Mouse (Mus musculus) midbrain, embryonic 11.5 days (tissue): ENCODE measurements around the gene Cry1. TPM values are rescaled to one million over a fixed set of nuclear protein-coding genes. Genes with fewer than 3 reads are reported as not detected.

Source experiments
- ATAC-seq: fragments of 200-750 bp; cut with Nextera tagmentation; 2 replicates; pipeline ENCODE4 v1.8.0; 2017; ENCODE audit warnings: moderate TSS enrichment, moderate library complexity; ENCODE audit not compliant: low FRiP score
- DNase-seq: peaks from one replicate; pipeline ENCODE4 v3.0.0; 2015; ENCODE audit warnings: low spot score; ENCODE audit errors: missing footprints
- H3K27ac ChIP-seq: fragments of 300-500 bp; sonication (generic); 2 replicates; pipeline ENCODE4 v1.5.1; 2014; ENCODE audit warnings: low read depth, low read length
- H3K27me3 ChIP-seq: fragments of 300-500 bp; sonication (generic); 2 replicates; pipeline ENCODE4 v1.6.1; 2014; ENCODE audit warnings: mild to moderate bottlenecking, low read length, moderate library complexity, mixed read lengths; ENCODE audit not compliant: control insufficient read depth, insufficient read depth
- H3K36me3 ChIP-seq: fragments of 300-500 bp; sonication (generic); 2 replicates; pipeline ENCODE4 v1.6.1; 2014; ENCODE audit warnings: mild to moderate bottlenecking, low read length, moderate library complexity, mixed read lengths; ENCODE audit not compliant: control insufficient read depth, insufficient read depth
- H3K4me1 ChIP-seq: fragments of 300-500 bp; sonication (generic); 2 replicates; pipeline ENCODE4 v1.6.1; 2014; ENCODE audit warnings: low read length; ENCODE audit not compliant: control insufficient read depth, insufficient read depth
- H3K4me2 ChIP-seq: fragments of 300-500 bp; sonication (generic); 2 replicates; pipeline ENCODE4 v1.6.1; 2014; ENCODE audit warnings: mild to moderate bottlenecking, moderate library complexity
- H3K4me3 ChIP-seq: fragments of 300-500 bp; sonication (generic); 2 replicates; pipeline ENCODE4 v1.5.1; 2014; ENCODE audit warnings: low read depth, low read length
- H3K9ac ChIP-seq: fragments of 300-500 bp; sonication (generic); 2 replicates; pipeline ENCODE4 v1.6.1; 2014; ENCODE audit warnings: low read length
- H3K9me3 ChIP-seq: fragments of 300-500 bp; sonication (generic); 2 replicates; pipeline ENCODE4 v1.6.1; 2016; ENCODE audit warnings: low read length; ENCODE audit not compliant: control insufficient read depth
- WGBS: fragments of 180-500 bp; shearing (Covaris S2); extraction: QIAGEN DNeasy Blood & Tissue Kit; methylation state at CpG from one replicate; pipeline ENCODE4 v1.1.7; 2014; 5-methylcytosine and 5-hydroxymethylcytosine counted together
- polyA plus RNA-seq: library from polyadenylated mRNA; unstranded; fragments of >200 nt; fragmentation: Nextera tagmentation; extraction: Ambion mirVana; gene quantifications from 2 replicates; pipeline ENCODE4 v1.2.1, GENCODE M21; 2014

Cry1 gene
- polyA plus RNA-seq, 1 experiment from 2014 or later = 33.1 TPM

DNA sequence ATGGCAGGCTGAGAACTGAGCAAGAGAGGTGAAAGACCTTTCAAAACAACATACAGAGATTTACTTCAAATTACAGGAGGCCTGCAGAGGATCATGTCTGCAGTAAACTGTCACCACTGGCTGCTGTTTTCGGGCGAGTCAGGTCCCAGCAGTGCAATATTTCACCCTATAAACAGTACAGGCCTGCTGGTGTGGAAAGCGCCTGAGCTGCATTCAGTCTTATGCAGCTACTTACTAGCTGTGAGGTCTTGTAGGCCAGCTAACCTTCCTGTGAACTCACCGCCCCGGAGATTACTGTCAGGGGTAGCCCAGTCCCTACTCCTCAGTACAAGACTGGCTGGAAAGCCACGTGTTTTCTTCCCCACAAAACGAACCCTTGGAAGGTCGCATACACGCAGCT lies 43.4 kb downstream of the Cry1 start:
- DNase-seq (no peak), ATAC-seq (no peak)

DNA sequence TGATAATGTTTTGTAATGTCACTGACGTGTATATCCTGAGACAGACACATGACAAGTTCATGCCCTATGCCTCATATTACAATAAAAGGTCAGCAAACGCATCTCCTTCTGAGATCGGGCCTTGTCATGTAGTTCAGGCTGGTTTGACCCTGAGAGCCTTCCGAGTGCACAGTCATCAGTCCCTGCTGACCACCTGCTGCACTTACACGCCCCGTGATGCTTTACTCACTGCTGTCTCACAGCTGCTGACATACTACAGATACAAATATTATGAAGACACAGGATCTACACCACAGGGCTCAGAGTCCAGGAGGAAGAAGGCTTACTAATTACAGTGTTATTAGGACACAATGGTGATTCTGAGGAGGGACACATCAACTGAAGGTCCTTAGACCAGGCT lies 48.3 kb downstream of the Cry1 start:
- no peak overlapping the region for H3K4me2 ChIP-seq
- H3K9me3 ChIP-seq = no peaks in the 10 kb centered on the region
- WGBS = 86% methylated on average over 6 of the region's 6 CpGs
- H3K9ac ChIP-seq = no peak overlapping the region
- no peak for ATAC-seq
- no peaks in the 10 kb centered on the region for H3K4me1 ChIP-seq
- H3K27ac ChIP-seq = no peak overlapping the region
- H3K4me3 ChIP-seq = no peak overlapping the region
- DNase-seq = no peak
- no peaks in the 10 kb centered on the region for H3K27me3 ChIP-seq
- peaks cover 2% of the 10 kb centered on the region; the same call in 1 of the 2 replicates for H3K36me3 ChIP-seq

More for the DNA sequence above, 43.4 kb downstream of the Cry1 start:
- Histone ChIP-seq H3K27me3 (no peaks in the 10 kb centered on the region), H3K4me1 (no peaks in the 10 kb centered on the region), H3K9me3 (no peaks in the 10 kb centered on the region), H3K27ac (no peak overlapping the region), H3K4me2 (no peak overlapping the region), H3K4me3 (no peak overlapping the region), H3K36me3 (peaks cover 3% of the 10 kb centered on the region; the same call in 1 of the 2 replicates), H3K9ac (no peak overlapping the region)
- 89% methylated on average over 9 of the region's 9 CpGs for whole genome bisulfite sequencing

DNA sequence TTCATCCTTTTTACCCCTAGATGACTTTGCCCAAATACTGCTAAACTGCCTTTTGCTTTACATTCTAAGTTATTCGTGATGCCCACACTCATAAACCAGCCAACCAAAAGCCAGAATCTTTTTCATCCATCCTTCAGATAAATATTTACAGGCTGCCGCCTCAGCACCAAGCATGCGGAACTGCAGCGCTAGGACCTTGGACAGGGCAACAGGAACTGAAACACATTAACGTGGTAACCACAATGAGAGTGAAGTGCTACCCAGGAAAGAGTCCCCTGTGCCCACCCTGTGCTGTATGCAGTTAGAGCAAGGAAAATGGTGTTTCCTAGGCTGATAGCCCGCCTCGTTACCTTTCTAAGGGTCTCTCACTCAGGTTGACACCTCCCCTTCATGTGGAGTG lies 56.4 kb downstream of the Cry1 start:
- no peaks in the 10 kb centered on the region for H3K27me3 ChIP-seq
- 24% methylated on average over 7 of the region's 7 CpGs for WGBS
- DNase-seq = peak; percentile 85

DNA sequence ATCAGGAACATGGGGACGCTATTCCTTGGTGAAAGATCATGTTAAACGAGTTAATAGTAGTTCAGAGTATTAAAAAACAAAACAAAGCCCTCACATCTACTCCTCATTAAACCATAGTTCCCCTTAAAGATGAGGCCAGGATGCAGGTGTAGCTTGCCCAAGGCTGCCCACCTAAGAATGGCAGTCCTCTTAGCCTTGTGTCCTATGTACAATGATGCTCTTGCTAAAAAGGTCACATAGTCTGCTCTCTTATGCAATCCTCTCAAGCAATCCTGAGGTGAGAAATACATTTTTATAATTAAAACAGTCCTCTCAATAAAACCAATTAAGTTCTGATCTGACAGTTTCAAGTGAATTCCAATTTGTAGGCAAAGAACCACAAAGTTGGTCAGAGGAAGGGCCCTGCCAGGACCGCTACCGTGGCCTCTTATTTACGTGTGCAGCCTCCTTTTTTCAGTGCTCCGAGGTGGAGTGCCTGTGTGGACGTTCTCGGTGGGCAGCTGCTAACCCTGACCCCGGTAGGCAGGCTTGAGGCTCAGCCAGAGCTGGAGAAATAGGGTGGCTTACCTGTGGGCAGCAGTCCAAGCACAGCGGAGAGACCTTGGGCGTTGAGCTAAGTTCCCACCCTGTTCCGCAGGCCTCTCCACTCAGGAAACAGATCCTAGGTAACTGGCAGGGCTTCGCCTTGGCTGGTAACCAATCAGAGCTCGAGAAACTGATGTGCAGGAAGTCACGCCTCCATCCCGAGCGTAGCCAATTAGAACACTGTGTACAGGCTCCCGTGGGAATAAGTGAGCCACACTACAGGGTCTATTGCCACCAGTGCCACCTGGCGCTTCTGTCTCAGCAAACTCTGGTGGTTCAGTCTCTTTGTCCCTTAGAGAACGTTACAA lies 57.2 kb downstream of the Cry1 start, which contains the start of gene Mterf2:
Mterf2 (minus strand) TSS at position 633 of the 893 bp plus-strand sequence.
- no peak within 1 kb of the TSS for H3K27ac ChIP-seq

More for the DNA sequence above, 56.4 kb downstream of the Cry1 start:
- peak overlapping the region; percentile 68; the same call in 1 of the 2 replicates for H3K4me3 ChIP-seq
- peak overlapping the region; percentile 35 for H3K4me2 ChIP-seq
- H3K9ac ChIP-seq = 0 out of 2 replicates have a peak overlapping the region, but pooled peaks have one; percentile 13
- 0 out of 2 replicates have a peak, but pooled peaks have one; percentile 2 for ATAC-seq
- peaks cover 7% of the 10 kb centered on the region for H3K4me1 ChIP-seq
- no peaks in the 10 kb centered on the region for H3K9me3 ChIP-seq
- no peak overlapping the region for H3K27ac ChIP-seq
- peaks cover 2% of the 10 kb centered on the region; the same call in 1 of the 2 replicates for H3K36me3 ChIP-seq

DNA sequence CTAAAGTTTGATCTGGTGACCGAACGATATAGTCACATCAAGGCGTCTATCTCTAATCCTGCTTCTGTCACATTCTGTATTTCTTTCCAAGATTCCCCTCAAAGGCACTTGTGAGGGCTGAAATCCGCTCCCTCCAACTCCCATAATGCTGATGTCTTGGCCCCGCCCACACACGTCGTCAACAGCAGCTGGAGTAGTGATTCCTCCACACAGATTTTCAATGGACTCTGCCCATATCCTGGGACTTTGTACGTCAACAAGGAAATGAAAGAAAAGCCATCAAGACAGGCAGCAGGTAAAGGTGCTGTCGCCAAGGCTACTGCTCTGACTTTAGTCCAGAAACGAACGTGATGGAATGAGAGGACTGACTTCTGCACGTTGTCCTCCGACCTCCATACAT lies 59.7 kb downstream of the Cry1 start:
- H3K36me3 ChIP-seq = peaks cover 4% of the 10 kb centered on the region; the same call in 1 of the 2 replicates

More for the DNA sequence above, 57.2 kb downstream of the Cry1 start, which contains the start of gene Mterf2:
- Histone ChIP-seq H3K4me2 (peak within 1 kb of the TSS; percentile 62), H3K27me3 (no peaks in the 10 kb centered on the region), H3K9me3 (no peaks in the 10 kb centered on the region), H3K4me3 (peak within 1 kb of the TSS; percentile 68), H3K36me3 (peaks cover under 1% of the 10 kb centered on the region; the same call in 1 of the 2 replicates), H3K4me1 (peaks cover 7% of the 10 kb centered on the region), H3K9ac (peak within 1 kb of the TSS; percentile 73)
- ATAC-seq = peak; percentile 100
- DNase-seq = peak; percentile 98
- 8% methylated on average over 20 of the region's 20 CpGs for WGBS

DNA sequence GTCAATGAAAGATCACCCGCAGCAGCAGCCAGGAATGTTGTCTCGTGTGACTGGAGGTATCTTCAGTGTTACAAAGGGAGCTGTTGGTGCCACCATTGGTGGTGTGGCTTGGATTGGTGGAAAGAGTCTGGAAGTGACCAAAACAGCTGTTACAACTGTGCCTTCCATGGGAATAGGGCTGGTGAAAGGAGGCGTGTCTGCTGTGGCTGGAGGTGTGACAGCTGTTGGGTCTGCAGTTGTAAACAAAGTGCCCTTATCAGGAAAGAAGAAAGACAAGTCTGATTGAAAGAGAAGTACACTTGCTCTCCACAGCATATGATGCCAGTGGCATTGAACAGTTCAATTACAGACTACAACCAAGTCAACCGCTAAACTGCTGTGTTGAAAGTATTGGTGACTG lies 70.5 kb downstream of the Cry1 start:
- Histone ChIP-seq H3K4me1 (no peaks in the 10 kb centered on the region), H3K27me3 (no peaks in the 10 kb centered on the region), H3K4me3 (no peak overlapping the region), H3K4me2 (no peak overlapping the region), H3K9me3 (no peaks in the 10 kb centered on the region), H3K36me3 (peaks cover 4% of the 10 kb centered on the region; the same call in 1 of the 2 replicates), H3K27ac (no peak overlapping the region), H3K9ac (no peak overlapping the region)
- 92% methylated on average over 4 of the region's 4 CpGs for WGBS
- no peak for DNase-seq
- ATAC-seq = no peak

More for the DNA sequence above, 59.7 kb downstream of the Cry1 start:
- Histone ChIP-seq H3K27me3 (no peaks in the 10 kb centered on the region), H3K9me3 (no peaks in the 10 kb centered on the region), H3K4me3 (no peak overlapping the region), H3K27ac (no peak overlapping the region), H3K4me1 (peaks cover 7% of the 10 kb centered on the region), H3K4me2 (no peak overlapping the region), H3K9ac (no peak overlapping the region)
- DNase-seq = peak; percentile 19
- ATAC-seq = no peak
- 88% methylated on average over 13 of the region's 13 CpGs for WGBS

DNA sequence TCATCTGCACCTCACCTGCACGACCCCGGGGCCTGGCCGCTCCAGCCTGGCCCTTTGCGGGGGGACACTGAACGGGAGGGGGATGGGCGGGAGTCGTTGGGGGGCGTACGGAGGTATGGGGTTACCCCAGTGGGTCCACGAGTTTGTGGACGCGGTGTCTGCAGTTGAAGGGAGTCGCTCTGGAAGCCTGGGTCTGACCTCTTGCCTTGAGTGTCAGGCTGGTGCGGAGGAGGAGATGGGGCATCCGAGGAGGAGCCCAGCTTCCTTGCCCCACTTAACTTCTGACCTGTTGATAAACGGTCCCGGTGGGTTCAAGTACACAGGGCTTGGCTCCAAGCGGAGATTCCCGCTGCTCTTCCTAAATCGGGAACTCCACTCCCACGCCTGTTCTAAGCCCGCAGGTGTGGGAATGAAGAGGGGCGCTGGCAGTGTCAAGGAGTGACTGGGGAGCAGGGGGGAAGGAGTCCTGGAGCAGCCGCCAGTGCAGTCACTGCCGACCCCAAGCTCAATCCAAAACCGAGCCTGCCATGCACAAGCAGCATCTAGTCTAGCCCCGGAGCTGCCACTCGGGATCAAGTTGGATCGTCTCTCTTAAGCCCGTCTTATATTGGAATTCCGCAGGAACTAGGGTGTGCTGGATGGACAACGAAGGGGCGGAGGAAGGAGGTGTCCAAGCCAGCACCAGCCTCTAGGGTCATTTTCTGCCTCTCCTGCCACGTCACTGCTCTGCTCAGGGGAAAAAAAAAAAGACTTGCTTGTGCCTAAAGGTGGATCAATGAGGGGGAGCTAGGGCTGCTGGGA lies 81.6 kb downstream of the Cry1 start:
- H3K27ac ChIP-seq = 0 out of 2 replicates have a peak overlapping the region, but pooled peaks have one; percentile 21
- peaks cover 12% of the 10 kb centered on the region for H3K4me1 ChIP-seq
- ATAC-seq (peak; percentile 12), DNase-seq (peak; percentile 94)
- no peaks in the 10 kb centered on the region for H3K9me3 ChIP-seq
- H3K4me3 ChIP-seq = peak overlapping the region; percentile 90
- no peaks in the 10 kb centered on the region for H3K36me3 ChIP-seq
- WGBS = under 1% methylated on average over 34 of the region's 34 CpGs
- H3K4me2 ChIP-seq = peak overlapping the region; percentile 92
- no peaks in the 10 kb centered on the region for H3K27me3 ChIP-seq
- H3K9ac ChIP-seq = peak overlapping the region; percentile 87

DNA sequence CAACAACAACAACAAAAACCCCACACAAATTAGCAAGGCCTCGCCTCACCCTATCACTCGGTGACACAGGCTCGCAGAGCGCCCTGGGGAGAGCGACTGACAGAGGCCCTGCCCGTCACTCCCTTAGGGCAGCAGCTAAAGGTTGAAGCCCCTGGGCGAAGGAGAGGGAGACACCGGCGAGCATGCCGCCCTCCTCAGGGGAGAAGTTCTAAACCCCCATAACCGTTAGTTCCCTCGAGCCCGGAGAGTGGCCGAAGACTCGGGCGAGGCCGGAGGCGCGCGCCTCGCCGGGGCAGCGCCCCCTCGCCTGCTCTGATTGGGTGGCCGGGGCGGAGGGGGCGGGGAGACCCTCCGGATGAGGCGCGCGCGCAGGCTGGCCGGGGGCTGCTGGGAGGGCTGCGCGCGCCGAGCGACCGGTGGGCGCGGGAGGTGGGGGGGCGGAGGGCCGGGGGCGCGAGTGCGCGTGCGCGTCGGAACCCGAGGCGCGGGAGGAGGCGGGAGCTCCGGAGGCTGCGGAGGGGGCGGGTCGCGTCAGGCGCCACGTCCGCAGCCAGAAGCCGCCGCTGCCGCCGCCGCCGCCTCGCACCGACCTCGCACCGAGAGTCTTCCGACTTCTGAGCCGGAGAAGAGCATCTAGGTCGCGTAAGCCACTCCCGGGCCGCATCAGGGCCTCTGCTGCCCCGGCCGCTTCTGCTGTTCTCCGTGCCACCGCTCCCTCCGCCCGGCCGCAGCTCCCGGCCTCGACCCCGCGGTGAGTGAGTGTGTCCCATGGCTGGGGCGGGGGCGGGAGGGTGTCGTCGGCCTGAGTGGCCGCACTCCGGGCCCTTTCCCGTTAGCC lies 82.4 kb downstream of the Cry1 start, which contains the start of the genes Fhl4 and Tmem263:
Fhl4 (minus strand) TSS at position 249 of the 838 bp plus-strand sequence.
Tmem263 (plus strand) TSS at position 381 of the 838 bp plus-strand sequence.
- Histone ChIP-seq H3K27ac (peak within 1 kb of the TSS; percentile 70), H3K4me1 (peaks cover 12% of the 10 kb centered on the region), H3K9ac (peak within 1 kb of the TSS; percentile 89), H3K36me3 (no peaks in the 10 kb centered on the region), H3K4me3 (peak within 1 kb of the TSS; percentile 90), H3K27me3 (no peaks in the 10 kb centered on the region), H3K4me2 (peak within 1 kb of the TSS; percentile 92), H3K9me3 (no peaks in the 10 kb centered on the region)
- peak; percentile 97 for ATAC-seq
- under 1% methylated on average over 65 of the region's 96 CpGs for WGBS
- DNase-seq = peak; percentile 100
